Mouse (Mus musculus): Measurements from ENCODE around the gene Phf14. TPM values are rescaled to one million over a fixed set of nuclear protein-coding genes. Genes with fewer than 3 reads are reported as not detected.

Phf14 gene
- total and polyA plus RNA-seq, 2 experiments: 2.9 to 28.9 TPM

DNA sequence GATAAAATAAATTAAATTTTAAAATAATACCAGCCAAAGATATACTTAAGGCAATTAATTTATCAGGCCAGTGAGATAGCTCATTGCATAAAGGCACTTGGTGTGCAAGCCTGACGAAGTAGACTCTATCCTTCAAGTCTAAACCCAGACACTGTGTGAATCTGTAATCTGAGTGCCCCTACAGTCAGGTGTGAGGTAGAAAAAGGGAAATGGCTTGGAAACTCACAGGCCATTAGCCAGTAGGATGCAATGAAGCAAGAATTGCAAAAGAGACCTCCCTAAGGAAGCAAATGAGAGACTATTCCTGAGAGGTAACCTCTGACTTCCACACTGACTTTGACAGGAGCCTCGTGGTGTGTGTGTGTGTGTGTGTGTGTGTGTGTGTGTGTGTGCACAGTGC lies 145.3 kb downstream of the Phf14 start:
- peaks cover 6% of the 10 kb centered on the region for H3K36me3 ChIP-seq (ENCODE audit: control insufficient read depth, insufficient read depth, low read length)
- TF ChIP-seq CTCF (IDR thresholded peaks at IDR 0.05; ENCODE audit: low read depth, low read length): no peak
- TF ChIP-seq POLR2A (IDR thresholded peaks at IDR 0.05; ENCODE audit: extremely low read depth, insufficient read depth, low read length): no peak
- no peak for DNase-seq (ENCODE audit: extremely low read depth, low read depth, low spot score)
- WGBS: 81% methylated on average over 2 of the region's 2 CpGs
- H3K79me2 ChIP-seq (ENCODE audit: control insufficient read depth, insufficient read depth, low read length): no peaks in the 10 kb centered on the region
- no peaks in the 10 kb centered on the region for H3K27me3 ChIP-seq (ENCODE audit: control insufficient read depth, insufficient read depth, low read length)
- H3K4me3 ChIP-seq (ENCODE audit: insufficient read depth, low read depth, low read length): no peak overlapping the region
- no peak overlapping the region for H3K27ac ChIP-seq (replicated peaks; ENCODE audit: insufficient read depth, low read depth, low read length)
- no peak overlapping the region for H3K9ac ChIP-seq (ENCODE audit: low read depth, low read length)
- no peaks in the 10 kb centered on the region for H3K4me1 ChIP-seq (ENCODE audit: control insufficient read depth, insufficient read depth, low read length)

DNA sequence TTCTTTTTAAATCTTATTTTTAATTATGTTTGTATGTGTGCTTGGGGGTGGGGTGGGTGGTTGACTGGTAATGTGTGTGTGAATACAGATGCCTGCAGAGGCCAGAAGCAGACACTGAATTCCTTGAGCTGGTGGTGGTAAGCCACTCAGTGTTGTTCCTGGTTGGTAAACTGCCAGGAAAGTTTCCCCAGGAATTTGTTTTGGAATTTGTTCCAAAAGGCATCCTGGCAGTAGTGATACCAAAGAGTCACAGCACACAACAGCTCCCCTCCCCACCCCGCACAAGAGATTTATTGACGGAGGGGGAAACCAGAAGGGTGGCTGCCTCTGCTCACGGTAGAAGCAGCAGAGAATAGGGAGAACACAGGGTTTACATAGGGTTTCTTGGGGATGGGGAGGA lies 146.5 kb downstream of the Phf14 start:
- H3K27me3 ChIP-seq (ENCODE audit: control insufficient read depth, insufficient read depth, low read length): no peaks in the 10 kb centered on the region
- H3K4me1 ChIP-seq (ENCODE audit: control insufficient read depth, insufficient read depth, low read length): no peaks in the 10 kb centered on the region
- 55% methylated on average over 3 of the region's 3 CpGs for WGBS
- no peak overlapping the region for H3K27ac ChIP-seq (replicated peaks; ENCODE audit: insufficient read depth, low read depth, low read length)
- H3K9ac ChIP-seq (ENCODE audit: low read depth, low read length): no peak overlapping the region
- no peaks in the 10 kb centered on the region for H3K79me2 ChIP-seq (ENCODE audit: control insufficient read depth, insufficient read depth, low read length)
- peak; percentile 13 for DNase-seq (ENCODE audit: extremely low read depth, low read depth, low spot score)
- no peak overlapping the region for H3K4me3 ChIP-seq (ENCODE audit: insufficient read depth, low read depth, low read length)
- peaks cover 3% of the 10 kb centered on the region for H3K36me3 ChIP-seq (ENCODE audit: control insufficient read depth, insufficient read depth, low read length)
- TF ChIP-seq CTCF (IDR thresholded peaks at IDR 0.05; ENCODE audit: low read depth, low read length) (no peak), POLR2A (IDR thresholded peaks at IDR 0.05; ENCODE audit: extremely low read depth, insufficient read depth, low read length) (no peak)

DNA sequence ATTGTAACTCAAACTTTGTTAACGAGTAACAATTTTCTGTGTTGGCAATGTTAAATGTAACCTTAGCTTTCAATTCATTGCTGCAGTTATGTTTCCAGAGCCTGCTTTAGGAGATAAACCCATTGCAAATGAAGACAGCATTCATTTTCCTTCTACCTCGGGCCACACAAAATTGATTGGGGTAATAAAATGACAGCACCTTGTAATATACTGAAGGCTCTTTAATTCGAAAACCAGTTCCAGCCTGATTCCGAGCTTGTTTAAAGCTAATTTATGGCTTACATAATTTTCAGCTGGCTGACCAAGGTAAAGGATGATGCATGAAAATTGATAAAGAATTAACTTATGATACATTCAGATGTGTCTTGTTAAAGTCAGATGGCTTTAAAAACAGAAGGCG lies 151.1 kb downstream of the Phf14 start:
- H3K79me2 ChIP-seq (ENCODE audit: control insufficient read depth, insufficient read depth, low read length): no peaks in the 10 kb centered on the region
- no peak for DNase-seq (ENCODE audit: extremely low read depth, low read depth, low spot score)
- no peaks in the 10 kb centered on the region for H3K4me1 ChIP-seq (ENCODE audit: control insufficient read depth, insufficient read depth, low read length)
- TF ChIP-seq CTCF (IDR thresholded peaks at IDR 0.05; ENCODE audit: low read depth, low read length): no peak
- TF ChIP-seq POLR2A (IDR thresholded peaks at IDR 0.05; ENCODE audit: extremely low read depth, insufficient read depth, low read length): no peak
- no peaks in the 10 kb centered on the region for H3K27me3 ChIP-seq (ENCODE audit: control insufficient read depth, insufficient read depth, low read length)
- 95% methylated on average over 5 of the region's 5 CpGs for WGBS
- peaks cover 4% of the 10 kb centered on the region; the same call in 1 of the 2 replicates for H3K36me3 ChIP-seq (ENCODE audit: control insufficient read depth, insufficient read depth, low read length)
- no peak overlapping the region for H3K4me3 ChIP-seq (ENCODE audit: insufficient read depth, low read depth, low read length)
- no peak overlapping the region for H3K27ac ChIP-seq (replicated peaks; ENCODE audit: insufficient read depth, low read depth, low read length)
- H3K9ac ChIP-seq (ENCODE audit: low read depth, low read length): no peak overlapping the region

DNA sequence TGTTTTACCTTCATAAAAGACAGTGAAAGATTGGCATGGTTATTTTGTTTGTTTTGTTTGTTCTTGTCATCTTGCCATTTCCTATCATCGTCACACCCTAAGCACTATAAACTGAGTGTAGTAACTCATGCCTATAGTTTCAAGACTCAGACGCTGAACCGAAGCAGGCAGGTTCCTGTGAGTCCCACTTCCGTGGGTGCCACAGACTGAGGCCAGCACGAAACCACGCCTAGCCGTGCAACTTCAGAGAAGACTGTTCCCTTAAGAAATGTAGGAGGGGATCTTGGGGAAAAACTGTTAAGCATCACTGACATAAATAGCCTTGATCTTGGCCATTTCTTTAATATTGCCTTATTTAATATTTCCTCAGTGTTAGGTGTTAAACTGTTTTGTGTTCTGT lies 152.4 kb downstream of the Phf14 start:
- H3K4me3 ChIP-seq (ENCODE audit: insufficient read depth, low read depth, low read length): no peak overlapping the region
- peaks cover 6% of the 10 kb centered on the region; the same call in 1 of the 2 replicates for H3K36me3 ChIP-seq (ENCODE audit: control insufficient read depth, insufficient read depth, low read length)
- no peak overlapping the region for H3K9ac ChIP-seq (ENCODE audit: low read depth, low read length)
- H3K79me2 ChIP-seq (ENCODE audit: control insufficient read depth, insufficient read depth, low read length): no peaks in the 10 kb centered on the region
- WGBS: 89% methylated on average over 7 of the region's 7 CpGs
- H3K27me3 ChIP-seq (ENCODE audit: control insufficient read depth, insufficient read depth, low read length): no peaks in the 10 kb centered on the region
- no peak for DNase-seq (ENCODE audit: extremely low read depth, low read depth, low spot score)
- no peaks in the 10 kb centered on the region for H3K4me1 ChIP-seq (ENCODE audit: control insufficient read depth, insufficient read depth, low read length)
- TF ChIP-seq POLR2A (IDR thresholded peaks at IDR 0.05; ENCODE audit: extremely low read depth, insufficient read depth, low read length) (no peak), CTCF (IDR thresholded peaks at IDR 0.05; ENCODE audit: low read depth, low read length) (no peak)
- H3K27ac ChIP-seq (replicated peaks; ENCODE audit: insufficient read depth, low read depth, low read length): no peak overlapping the region

DNA sequence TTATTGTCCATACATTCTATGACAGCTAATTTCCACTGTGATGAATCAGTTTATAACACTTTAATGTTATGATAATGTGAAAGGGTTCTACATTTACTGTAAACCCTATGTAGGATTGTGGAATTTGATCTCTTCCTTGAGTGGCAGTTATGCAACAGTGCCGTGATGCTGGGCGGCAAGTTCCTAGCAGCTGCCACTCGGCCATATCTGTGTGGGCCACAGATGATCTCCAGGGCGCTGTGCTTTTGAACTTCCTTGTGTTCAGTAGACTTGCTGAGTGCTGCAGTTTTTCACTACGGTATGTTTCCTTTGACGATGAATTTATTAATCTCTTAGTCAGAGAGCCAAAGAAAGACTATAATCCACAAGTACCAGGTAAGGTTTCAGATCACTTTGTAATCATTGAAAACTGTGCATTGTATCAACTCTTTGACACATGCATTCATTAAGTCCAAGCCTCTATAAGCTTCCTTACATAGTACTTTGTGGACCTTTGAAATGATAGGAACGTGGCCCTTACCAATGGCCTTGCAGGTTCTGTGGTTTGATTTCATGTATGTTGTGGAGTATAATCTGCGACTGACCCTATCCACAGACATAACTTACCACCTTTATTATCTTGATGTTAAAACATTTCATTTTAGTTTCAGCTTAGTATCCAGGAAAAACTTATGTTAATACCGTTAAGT lies 153.0 kb downstream of the Phf14 start:
- DNase-seq (ENCODE audit: extremely low read depth, low read depth, low spot score): no peak

DNA sequence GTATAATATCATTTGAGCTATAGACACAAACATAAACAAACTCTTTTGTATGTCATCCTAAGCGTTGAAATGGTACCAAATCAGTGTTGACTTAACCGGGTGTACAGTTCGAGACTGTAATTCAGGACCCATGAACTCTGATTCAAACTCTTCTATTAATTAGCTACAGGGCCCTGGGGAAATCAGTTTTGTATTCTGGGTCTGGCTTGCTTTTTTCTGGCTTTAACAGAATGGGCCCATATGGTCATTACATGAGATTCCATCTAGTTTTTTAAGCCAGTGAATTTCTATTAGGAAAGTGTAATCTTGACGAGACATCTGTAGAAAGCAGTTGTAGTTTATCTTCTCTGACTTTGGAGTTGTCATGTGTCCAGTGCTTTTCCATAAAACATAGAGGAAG lies 160.3 kb downstream of the Phf14 start:
- peak; percentile 15 for DNase-seq (ENCODE audit: extremely low read depth, low read depth, low spot score)
- 75% methylated on average over 4 of the region's 4 CpGs for WGBS
- H3K27me3 ChIP-seq (ENCODE audit: control insufficient read depth, insufficient read depth, low read length): no peaks in the 10 kb centered on the region

More for the DNA sequence above, 153.0 kb downstream of the Phf14 start:
- H3K27ac ChIP-seq (replicated peaks; ENCODE audit: insufficient read depth, low read depth, low read length): no peak overlapping the region
- no peaks in the 10 kb centered on the region for H3K79me2 ChIP-seq (ENCODE audit: control insufficient read depth, insufficient read depth, low read length)
- H3K36me3 ChIP-seq (ENCODE audit: control insufficient read depth, insufficient read depth, low read length): peaks cover 7% of the 10 kb centered on the region; the same call in 1 of the 2 replicates
- WGBS: 81% methylated on average over 9 of the region's 9 CpGs
- no peaks in the 10 kb centered on the region for H3K4me1 ChIP-seq (ENCODE audit: control insufficient read depth, insufficient read depth, low read length)
- H3K27me3 ChIP-seq (ENCODE audit: control insufficient read depth, insufficient read depth, low read length): no peaks in the 10 kb centered on the region
- TF ChIP-seq POLR2A (IDR thresholded peaks at IDR 0.05; ENCODE audit: extremely low read depth, insufficient read depth, low read length): no peak
- TF ChIP-seq CTCF (IDR thresholded peaks at IDR 0.05; ENCODE audit: low read depth, low read length): no peak
- H3K4me3 ChIP-seq (ENCODE audit: insufficient read depth, low read depth, low read length): no peak overlapping the region
- no peak overlapping the region for H3K9ac ChIP-seq (ENCODE audit: low read depth, low read length)

More for the DNA sequence above, 160.3 kb downstream of the Phf14 start:
- no peak overlapping the region for H3K9ac ChIP-seq (ENCODE audit: low read depth, low read length)
- TF ChIP-seq CTCF (IDR thresholded peaks at IDR 0.05; ENCODE audit: low read depth, low read length) (no peak), POLR2A (IDR thresholded peaks at IDR 0.05; ENCODE audit: extremely low read depth, insufficient read depth, low read length) (no peak)
- no peaks in the 10 kb centered on the region for H3K4me1 ChIP-seq (ENCODE audit: control insufficient read depth, insufficient read depth, low read length)
- H3K79me2 ChIP-seq (ENCODE audit: control insufficient read depth, insufficient read depth, low read length): no peaks in the 10 kb centered on the region; the same call in 1 of the 2 replicates
- peaks cover 3% of the 10 kb centered on the region for H3K36me3 ChIP-seq (ENCODE audit: control insufficient read depth, insufficient read depth, low read length)
- H3K4me3 ChIP-seq (ENCODE audit: insufficient read depth, low read depth, low read length): no peak overlapping the region
- H3K27ac ChIP-seq (replicated peaks; ENCODE audit: insufficient read depth, low read depth, low read length): no peak overlapping the region
